Comparison of ENCODE assay signal across 21 mouse cellular contexts in the genomic region with DNA sequence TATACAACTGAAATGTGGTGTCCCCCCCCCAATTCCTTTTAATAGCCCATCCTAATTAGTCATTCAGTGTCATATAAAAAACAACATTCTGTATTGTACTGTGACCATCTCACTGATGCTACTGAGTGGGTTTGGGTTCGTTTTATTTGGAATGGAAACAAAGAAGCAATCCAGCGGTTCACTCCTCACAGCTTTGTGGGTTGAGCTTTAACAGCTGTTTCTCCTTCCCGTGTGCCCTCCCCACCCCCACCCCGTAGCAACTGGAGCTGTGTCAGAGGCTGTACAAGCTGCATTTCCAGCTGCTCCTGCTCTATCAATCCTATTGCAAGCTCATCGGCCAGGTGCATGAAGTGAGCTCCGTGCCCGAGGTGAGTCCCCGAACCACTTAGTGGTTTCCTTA. TPM values are rescaled to one million over a fixed set of nuclear protein-coding genes. Genes with fewer than 3 reads are reported as not detected.
DNase-seq lines count a peak whose midpoint lies in the region; ATAC-seq and TF ChIP-seq lines count a peak whose summit lies in the region.
"Had no signal": no experiment of that assay in that cellular context is flagged by ENCODE, and none has a peak within 500 bp of the region (broad histone marks: within the 10 kb centered on the region; RNA-seq: fewer than 3 reads in every experiment).

No protein-coding gene starts in this region.

- H3K9me3 ChIP-seq in lung, embryonic 14.5 days (ENCODE audit: low read depth, low read length) = no peaks in the 10 kb centered on the region
- H3K9me3 ChIP-seq in embryonic facial prominence, embryonic 11.5 days (replicated peaks; ENCODE audit: control insufficient read depth, low read length) = no peaks in the 10 kb centered on the region
- H3K9me3 ChIP-seq: heart, embryonic 10.5 days; midbrain, embryonic 13.5 days had no signal

- no peak overlapping the region for H3K9ac ChIP-seq in lung, embryonic 14.5 days
- H3K9ac ChIP-seq in embryonic facial prominence, embryonic 11.5 days (replicated peaks; ENCODE audit: low read length) = no peak overlapping the region
- H3K9ac ChIP-seq: hindbrain, embryonic 15.5 days; midbrain, embryonic 13.5 days had no signal

- 40% methylated on average over 8 of the region's 8 CpGs for WGBS in lung, embryonic 14.5 days
- WGBS in embryonic facial prominence, embryonic 11.5 days = 60% methylated on average over 8 of the region's 8 CpGs

- no peak for TF ChIP-seq CTCF in lung, embryonic 14.5 days (IDR thresholded peaks at IDR 0.05; ENCODE audit: low read depth)

- 0 out of 2 replicates have a peak overlapping the region, but pooled peaks have one; percentile 12 for H3K4me2 ChIP-seq in lung, embryonic 14.5 days
- H3K4me2 ChIP-seq in embryonic facial prominence, embryonic 11.5 days (ENCODE audit: low read depth, low read length) = no peak overlapping the region
- H3K4me2 ChIP-seq: hindbrain, embryonic 15.5 days; midbrain, embryonic 13.5 days had no signal

- no peaks in the 10 kb centered on the region for H3K36me3 ChIP-seq in lung, embryonic 14.5 days (ENCODE audit: insufficient read depth)
- H3K36me3 ChIP-seq in embryonic facial prominence, embryonic 11.5 days (replicated peaks; ENCODE audit: control insufficient read depth, insufficient read depth, low read depth, low read length) = no peaks in the 10 kb centered on the region

- H3K27me3 ChIP-seq in lung, embryonic 14.5 days (ENCODE audit: insufficient read depth, low read length) = no peaks in the 10 kb centered on the region
- no peaks in the 10 kb centered on the region for H3K27me3 ChIP-seq in embryonic facial prominence, embryonic 11.5 days (ENCODE audit: control insufficient read depth, insufficient read depth, low read length)
- H3K27me3 ChIP-seq: hindbrain, embryonic 15.5 days; midbrain, embryonic 13.5 days had no signal

- peak; percentile 92 for ATAC-seq in lung, embryonic 14.5 days (ENCODE audit: insufficient read depth)
- ATAC-seq in embryonic facial prominence, embryonic 11.5 days (replicated peaks; ENCODE audit: insufficient number of reproducible peaks, low FRiP score, low TSS enrichment, low read depth) = no peak
- ATAC-seq: forebrain, embryonic 14.5 days; midbrain, embryonic 13.5 days had no signal

- H3K4me1 ChIP-seq in lung, embryonic 14.5 days (ENCODE audit: insufficient read depth) = no peaks in the 10 kb centered on the region
- H3K4me1 ChIP-seq in embryonic facial prominence, embryonic 11.5 days (ENCODE audit: control insufficient read depth, insufficient read depth, low read length) = no peaks in the 10 kb centered on the region
- H3K4me1 ChIP-seq: heart, embryonic 10.5 days; hindbrain, embryonic 15.5 days; midbrain, embryonic 13.5 days had no signal

- H3K4me3 ChIP-seq in lung, embryonic 14.5 days (ENCODE audit: low read depth, low read length) = no peak overlapping the region
- no peak overlapping the region for H3K4me3 ChIP-seq in embryonic facial prominence, embryonic 11.5 days (ENCODE audit: low read depth, low read length)
- H3K4me3 ChIP-seq: gastrocnemius, adult 2 months; heart, embryonic 10.5 days; hindbrain, embryonic 15.5 days; left cerebral cortex, adult 2 months; midbrain, embryonic 13.5 days had no signal

- H3K27ac ChIP-seq in lung, embryonic 14.5 days (ENCODE audit: low read depth) = no peak overlapping the region
- H3K27ac ChIP-seq in embryonic facial prominence, embryonic 11.5 days (replicated peaks; ENCODE audit: low read depth, low read length) = no peak overlapping the region
- H3K27ac ChIP-seq: gastrocnemius, adult 2 months; heart, embryonic 10.5 days; hindbrain, embryonic 15.5 days; left cerebral cortex, adult 2 months; midbrain, embryonic 13.5 days had no signal

- DNase-seq in embryo, embryonic 11 days = peak; percentile 9
- no peak for DNase-seq in embryo, embryonic 10 days (ENCODE audit: low spot score)
- DNase-seq in lung, embryonic 14.5 days = peak; percentile 69
- DNase-seq in lung, postnatal 10 days = no peak
- peak; percentile 22 for DNase-seq in embryonic facial prominence, embryonic 11.5 days (ENCODE audit: low spot score)
- peak; percentile 49 for DNase-seq in mesoderm, embryonic 11.5 days (ENCODE audit: low read depth, low spot score)
- no peak for DNase-seq in adrenal gland, postnatal 14 days
- no peak for DNase-seq in adrenal gland, postnatal 10 days
- DNase-seq: cerebellum, adult 11 months; cerebellum, postnatal 36 days; gastrocnemius, adult 2 months; heart, postnatal 14 days; kidney, adult 8-10 months; lung, postnatal 36 days; thymus, adult 18-20 months had no signal

RNA-seq across cellular contexts. Expression of a gene that starts 27.1 kb away (rescaled TPM):
- not detected in 2 replicates for polyA plus RNA-seq in lung, embryonic 14.5 days (2014; fragmentation: Nextera tagmentation; extraction: Ambion mirVana)
- polyA plus RNA-seq in embryonic facial prominence, embryonic 11.5 days (2014; fragmentation: Nextera tagmentation; extraction: Ambion mirVana) = not detected in 2 replicates
- total RNA-seq in adrenal gland, postnatal 14 days (2021) = not detected in 2 replicates
- total RNA-seq in adrenal gland, postnatal 10 days (2021) = not detected
- total RNA-seq: gastrocnemius, adult 2 months; heart, postnatal 14 days; liver, adult 2 months had no signal
- polyA plus RNA-seq: forebrain, embryonic 14.5 days; heart, embryonic 10.5 days; hindbrain, embryonic 15.5 days; liver, adult 2 months; midbrain, embryonic 13.5 days had no signal

RNA-seq across cellular contexts. Expression of a gene that starts 31.6 kb away (rescaled TPM):
- polyA plus RNA-seq in lung, embryonic 14.5 days (2014; fragmentation: Nextera tagmentation; extraction: Ambion mirVana) = 32.0 and 34.1 TPM in 2 replicates
- polyA plus RNA-seq in embryonic facial prominence, embryonic 11.5 days (2014; fragmentation: Nextera tagmentation; extraction: Ambion mirVana) = 21.4 and 29.6 TPM in 2 replicates
- total RNA-seq in adrenal gland, postnatal 14 days (2021) = 6.2 and 10.8 TPM in 2 replicates
- 10 to 100 TPM; 12.9 to 15.1 TPM for total RNA-seq in adrenal gland, postnatal 10 days (2021)

Comparison
In these comparisons a context has a peak if more than half of its experiments do, and no peak if none do; other contexts are left out.
1. DNase-seq: peak in embryo, embryonic 11 days (single experiment), lung, embryonic 14.5 days (single experiment), embryonic facial prominence, embryonic 11.5 days (single experiment) and mesoderm, embryonic 11.5 days (single experiment); none in embryo, embryonic 10 days (single experiment), lung, postnatal 10 days (single experiment), adrenal gland, postnatal 14 days (single experiment) and adrenal gland, postnatal 10 days (single experiment).